Mouse (Mus musculus) retina, embryonic 14.5 days (tissue): ENCODE measurements around the gene Hdac6.
A peak's percentile ranks its signal among the peaks of the same experiment; 100 is the strongest.

Experiments used
- DNase-seq: peaks from one replicate; pipeline ENCODE4 v3.0.0-alpha.2; 2015; ENCODE audit warnings: low spot score

Hdac6 gene

GRCm38 (mm10) chrX:7947108-7947899 lies at the start of gene Hdac6:
Hdac6 (minus strand) TSS chrX:7947889.
- DNase-seq = peak; percentile 20

GRCm38 (mm10) chrX:7993068-7993735 lies 45.5 kb upstream of the Hdac6 start:
- no peak for DNase-seq

- no peak for DNase-seq
Measured at GRCm38 (mm10) chrX:7992379-7993067, 44.8 kb upstream of the Hdac6 start.

- no peak for DNase-seq
Measured at GRCm38 (mm10) chrX:7981368-7981767, 33.7 kb upstream of the Hdac6 start.

- no peak for DNase-seq
Measured at GRCm38 (mm10) chrX:7977892-7978291, 30.2 kb upstream of the Hdac6 start, which contains the start of gene Gata1. Gata1 (minus strand) TSS chrX:7978071.

- no peak for DNase-seq
Measured at GRCm38 (mm10) chrX:7971292-7971691, 23.6 kb upstream of the Hdac6 start.

- no peak for DNase-seq
Measured at GRCm38 (mm10) chrX:7968899-7969298, 21.2 kb upstream of the Hdac6 start.

GRCm38 (mm10) chrX:7968226-7968625 lies 20.5 kb upstream of the Hdac6 start:
- no peak for DNase-seq

- no peak for DNase-seq
Measured at GRCm38 (mm10) chrX:7967596-7968201, 20.0 kb upstream of the Hdac6 start.

- DNase-seq = no peak
Measured at GRCm38 (mm10) chrX:7966161-7966560, 18.5 kb upstream of the Hdac6 start.

- DNase-seq = no peak
Measured at GRCm38 (mm10) chrX:7963829-7964626, 16.3 kb upstream of the Hdac6 start.

- no peak for DNase-seq
Measured at GRCm38 (mm10) chrX:7958868-7959267, 11.2 kb upstream of the Hdac6 start.

GRCm38 (mm10) chrX:7950091-7950490 lies 2.4 kb upstream of the Hdac6 start:
- DNase-seq = no peak

- DNase-seq = peak; percentile 90
Measured at GRCm38 (mm10) chrX:7947900-7948492, 307 bp upstream of the Hdac6 start.

- no peak for DNase-seq
Measured at GRCm38 (mm10) chrX:7945618-7946017, 2.1 kb downstream of the Hdac6 start.

GRCm38 (mm10) chrX:7937667-7938066 lies 10.0 kb downstream of the Hdac6 start:
- DNase-seq = no peak

GRCm38 (mm10) chrX:7936874-7937273 lies 10.8 kb downstream of the Hdac6 start:
- DNase-seq = no peak

GRCm38 (mm10) chrX:7928270-7928790 lies 19.4 kb downstream of the Hdac6 start, which contains the start of gene Eras:
Eras (minus strand) TSS chrX:7928607.
- no peak for DNase-seq

- no peak for DNase-seq
Measured at GRCm38 (mm10) chrX:7927116-7927515, 20.6 kb downstream of the Hdac6 start.

GRCm38 (mm10) chrX:7926266-7926665 lies 21.4 kb downstream of the Hdac6 start:
- no peak for DNase-seq

GRCm38 (mm10) chrX:7922032-7922431 lies 25.7 kb downstream of the Hdac6 start:
- DNase-seq = peak; percentile 23
